Mouse (Mus musculus) limb, embryonic 15.5 days (tissue): Measurements from ENCODE around the gene Ezh1. TPM values are rescaled to one million over a fixed set of nuclear protein-coding genes. Genes with fewer than 3 reads are reported as not detected.
A peak's percentile ranks its signal among the peaks of the same experiment; 100 is the strongest.

Experiments
- ATAC-seq: fragments of 200-750 bp; cut with Nextera tagmentation; 2 replicates; pipeline ENCODE4 v1.8.0; 2017; ENCODE audit warnings: low read depth, moderate TSS enrichment; ENCODE audit not compliant: insufficient number of reproducible peaks, low FRiP score, low TSS enrichment
- H3K27ac ChIP-seq: fragments of 300-500 bp; sonication (generic); 2 replicates; pipeline ENCODE4 v1.5.1; 2015; ENCODE audit warnings: moderate library complexity, mild to moderate bottlenecking, inconsistent platforms
- H3K27me3 ChIP-seq: fragments of 300-500 bp; sonication (generic); 2 replicates; pipeline ENCODE4 v1.6.1; 2015; ENCODE audit warnings: inconsistent platforms
- H3K36me3 ChIP-seq: fragments of 300-500 bp; sonication (generic); 2 replicates; pipeline ENCODE4 v1.6.1; 2015; ENCODE audit warnings: inconsistent platforms
- H3K4me1 ChIP-seq: fragments of 300-500 bp; sonication (generic); 2 replicates; pipeline ENCODE4 v1.6.1; 2015; ENCODE audit warnings: inconsistent platforms
- H3K4me2 ChIP-seq: fragments of 300-500 bp; sonication (generic); 2 replicates; pipeline ENCODE4 v1.6.1; 2015; ENCODE audit warnings: mild to moderate bottlenecking, inconsistent platforms
- H3K4me3 ChIP-seq: fragments of 300-500 bp; sonication (generic); 2 replicates; pipeline ENCODE4 v1.5.1; 2015; ENCODE audit warnings: mild to moderate bottlenecking, inconsistent platforms
- H3K9ac ChIP-seq: fragments of 300-500 bp; sonication (generic); 2 replicates; pipeline ENCODE4 v1.6.1; 2015; ENCODE audit warnings: inconsistent platforms
- H3K9me3 ChIP-seq: fragments of 300-500 bp; sonication (generic); 2 replicates; pipeline ENCODE4 v1.6.1; 2016; ENCODE audit warnings: inconsistent platforms
- WGBS: fragments of 180-500 bp; shearing (Covaris S2); methylation state at CpG from one replicate; pipeline ENCODE4 v1.1.7; 2015; 5-methylcytosine and 5-hydroxymethylcytosine counted together
- polyA plus RNA-seq: library from polyadenylated mRNA; unstranded; fragments of >200 nt; fragmentation: Nextera tagmentation; extraction: Ambion mirVana; gene quantifications from 2 replicates; pipeline ENCODE4 v1.2.1, GENCODE M21; 2015

Ezh1 gene
- polyA plus RNA-seq, 1 experiment from 2014 or later, result 15.6 TPM

DNA sequence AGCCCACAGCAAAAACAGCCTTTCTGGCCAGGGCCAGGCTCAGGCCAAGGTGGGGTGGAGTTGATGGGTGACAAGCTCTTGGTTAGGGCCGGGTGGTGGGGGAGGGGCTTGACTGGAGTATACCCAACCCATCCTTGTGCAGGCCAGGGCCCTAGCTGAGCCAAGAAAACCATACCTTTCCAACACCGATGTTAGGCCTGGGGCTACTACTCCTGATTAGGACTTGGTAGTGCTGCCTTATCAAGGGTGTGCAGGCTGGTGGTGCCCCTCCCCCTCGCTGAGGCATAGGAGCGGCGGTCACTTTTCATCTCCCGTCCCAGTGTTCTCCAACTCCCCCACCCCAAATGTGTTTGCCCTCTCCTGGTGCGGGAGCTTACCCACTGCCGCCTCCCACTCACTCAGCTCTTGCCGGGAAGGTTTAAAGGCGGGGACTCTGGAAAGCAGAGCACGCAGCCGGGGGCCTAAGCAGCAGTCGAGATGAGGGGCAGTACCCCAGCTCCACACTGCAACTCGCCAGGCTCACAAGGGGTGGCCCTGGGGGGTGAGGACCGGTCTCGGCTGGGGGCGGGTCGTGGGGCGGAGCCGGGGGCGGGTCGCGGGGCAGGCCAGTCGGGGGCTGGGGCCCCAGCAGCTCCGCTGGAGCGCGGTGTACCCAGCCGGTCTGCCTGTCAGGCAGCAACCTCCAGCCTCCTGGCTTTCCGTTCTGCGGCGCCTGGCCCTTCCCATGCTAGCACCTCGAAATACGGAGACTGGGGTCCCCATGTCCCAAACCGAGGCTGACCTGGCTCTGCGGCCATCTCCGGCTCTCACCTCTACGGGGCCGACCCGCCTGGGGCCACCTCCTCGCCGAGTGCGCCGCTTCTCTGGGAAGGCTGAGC, 33.9 kb upstream of the Ezh1 start, which contains the start of gene Wnk4:
Gene Wnk4, plus strand, starts transcription at position 620 of the 878 bp plus-strand sequence.
- Histone ChIP-seq H3K4me3 (peak within 1 kb of the TSS; percentile 58), H3K9ac (peak within 1 kb of the TSS; percentile 61), H3K36me3 (peaks cover 19% of the 10 kb centered on the region; the same call in 1 of the 2 replicates), H3K27ac (peak within 1 kb of the TSS; percentile 77), H3K4me2 (peak within 1 kb of the TSS; percentile 97), H3K9me3 (no peaks in the 10 kb centered on the region), H3K4me1 (peaks cover 58% of the 10 kb centered on the region), H3K27me3 (peaks cover 31% of the 10 kb centered on the region)
- peak; percentile 79 for ATAC-seq
- 0% methylated on average over 43 of the region's 43 CpGs for WGBS

DNA sequence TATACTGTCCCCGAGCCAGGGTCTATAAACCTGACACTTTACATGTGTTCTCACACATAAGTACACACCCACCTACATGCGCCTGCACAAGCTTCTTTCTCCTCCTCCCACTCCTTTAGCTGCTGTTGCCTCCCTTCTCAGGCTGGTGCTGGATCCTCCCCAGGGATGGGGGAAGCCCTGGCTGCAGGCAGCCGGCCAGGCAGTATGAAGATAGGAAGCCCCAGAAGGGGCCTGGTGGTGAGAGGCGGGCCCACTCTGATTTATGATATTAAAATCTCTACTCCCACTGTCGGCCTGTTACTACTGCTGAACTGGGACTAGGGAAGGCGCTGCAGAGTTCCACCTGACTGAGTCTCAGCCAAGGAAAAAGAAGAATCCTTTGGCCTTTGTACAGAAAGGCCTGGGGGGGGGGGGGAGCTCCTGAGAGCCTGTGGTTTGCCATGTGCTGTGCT, 33.0 kb upstream of the Ezh1 start:
- ATAC-seq, result 0 out of 2 replicates have a peak, but pooled peaks have one; percentile 0
- H3K9ac ChIP-seq, result no peak overlapping the region
- H3K36me3 ChIP-seq, result peaks cover 19% of the 10 kb centered on the region; the same call in 1 of the 2 replicates
- 16% methylated on average over 6 of the region's 6 CpGs for WGBS
- H3K4me2 ChIP-seq, result peak overlapping the region; percentile 97
- peaks cover 25% of the 10 kb centered on the region for H3K27me3 ChIP-seq
- H3K27ac ChIP-seq, result peak overlapping the region; percentile 77
- H3K4me1 ChIP-seq, result peaks cover 58% of the 10 kb centered on the region
- peak overlapping the region; percentile 58; the same call in 1 of the 2 replicates for H3K4me3 ChIP-seq
- H3K9me3 ChIP-seq, result no peaks in the 10 kb centered on the region

DNA sequence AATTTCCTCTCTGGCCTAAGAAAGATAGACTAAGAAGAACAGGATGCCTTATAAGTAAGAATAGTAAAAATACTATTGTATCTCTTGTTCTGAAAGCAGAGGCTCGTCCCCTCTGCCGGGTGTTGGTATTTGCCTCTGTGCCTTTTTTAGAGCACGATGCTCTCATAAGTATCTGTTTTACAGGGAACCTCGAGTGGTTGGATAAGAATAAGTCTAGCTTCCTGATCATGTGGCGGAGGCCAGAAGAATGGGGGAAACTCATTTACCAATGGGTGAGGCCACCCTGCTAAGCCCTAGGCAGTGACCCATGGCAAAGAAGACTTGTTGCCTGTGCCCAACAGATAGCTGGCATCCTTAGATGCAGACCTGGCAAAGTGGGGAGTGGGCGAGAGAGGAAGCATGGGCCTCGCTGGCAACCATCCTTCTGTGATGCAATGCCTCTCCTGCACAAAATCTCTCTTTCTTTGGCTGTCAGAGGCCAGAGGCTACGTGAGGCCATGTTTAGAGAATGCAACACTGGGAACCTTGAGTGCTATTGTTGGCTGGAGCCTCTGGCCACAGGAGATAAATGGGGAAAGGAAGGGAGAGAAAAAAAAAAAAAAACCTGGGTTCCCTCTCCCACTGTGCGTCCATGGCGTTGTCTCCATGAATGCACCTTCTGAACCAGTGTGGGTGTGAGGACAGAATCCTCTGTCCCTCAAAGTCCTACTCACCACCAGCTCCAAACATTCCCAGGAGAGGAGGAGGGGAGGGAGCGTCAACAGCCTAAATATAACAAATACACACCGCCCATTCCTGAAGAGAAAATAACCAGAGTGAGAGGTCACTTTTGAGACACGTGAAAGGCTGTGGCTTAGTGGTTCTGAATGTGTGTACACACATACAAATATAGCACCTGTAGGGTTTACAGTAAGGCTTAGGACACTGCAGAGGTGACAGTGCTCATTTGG, 29.8 kb upstream of the Ezh1 start:
- peaks cover 43% of the 10 kb centered on the region for H3K4me1 ChIP-seq
- H3K4me3 ChIP-seq, result no peak overlapping the region
- 90% methylated on average over 13 of the region's 13 CpGs for WGBS
- peaks cover 19% of the 10 kb centered on the region; the same call in 1 of the 2 replicates for H3K36me3 ChIP-seq
- H3K27ac ChIP-seq, result no peak overlapping the region
- H3K4me2 ChIP-seq, result no peak overlapping the region
- H3K27me3 ChIP-seq, result no peaks in the 10 kb centered on the region
- H3K9me3 ChIP-seq, result no peaks in the 10 kb centered on the region
- H3K9ac ChIP-seq, result no peak overlapping the region
- ATAC-seq, result no peak

DNA sequence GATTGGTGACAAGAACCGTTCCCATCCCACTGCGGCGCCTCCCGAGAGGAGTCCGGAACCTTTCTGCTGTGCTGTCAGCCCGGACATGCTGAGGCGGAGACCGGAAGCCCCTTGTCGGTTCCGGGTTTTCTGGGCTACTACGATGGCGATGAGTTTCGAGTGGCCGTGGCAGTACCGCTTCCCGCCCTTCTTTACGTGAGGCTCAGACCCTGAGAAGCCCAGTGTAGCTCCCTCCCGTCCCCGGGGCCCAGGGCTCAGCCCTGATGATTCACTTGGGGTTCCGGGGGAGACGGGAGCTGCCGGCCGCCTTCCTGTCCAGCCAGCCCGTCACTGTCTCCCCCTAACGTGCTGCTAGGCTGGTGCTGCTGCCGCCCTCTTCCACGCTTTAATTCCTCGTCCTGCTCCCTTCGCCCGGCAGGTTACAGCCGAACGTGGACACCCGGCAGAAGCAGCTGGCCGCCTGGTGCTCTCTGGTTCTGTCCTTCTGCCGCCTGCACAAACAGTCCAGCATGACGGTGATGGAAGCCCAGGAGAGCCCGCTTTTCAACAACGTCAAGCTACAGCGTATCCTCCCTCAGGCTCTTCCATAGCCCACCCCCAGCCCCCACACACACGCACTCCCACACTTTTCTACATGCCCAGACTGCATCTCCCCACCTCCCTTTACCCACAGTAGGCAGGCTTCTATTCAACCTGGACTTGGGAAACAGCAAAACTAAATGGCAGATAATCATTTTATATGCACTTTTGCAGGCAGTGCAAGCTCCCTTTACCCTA, 27.5 kb upstream of the Ezh1 start, which contains the start of gene Vps25:
Gene Vps25, plus strand, starts transcription at position 95 of the 777 bp plus-strand sequence.
- peak within 1 kb of the TSS; percentile 85 for H3K4me2 ChIP-seq
- peaks cover 20% of the 10 kb centered on the region for H3K4me1 ChIP-seq
- ATAC-seq, result peak; percentile 66
- H3K36me3 ChIP-seq, result peaks cover 18% of the 10 kb centered on the region; the same call in 1 of the 2 replicates
- H3K9ac ChIP-seq, result peak within 1 kb of the TSS; percentile 65
- H3K27me3 ChIP-seq, result no peaks in the 10 kb centered on the region
- peak within 1 kb of the TSS; percentile 68 for H3K4me3 ChIP-seq
- WGBS, result under 1% methylated on average over 40 of the region's 40 CpGs
- H3K27ac ChIP-seq, result peak within 1 kb of the TSS; percentile 92
- H3K9me3 ChIP-seq, result no peaks in the 10 kb centered on the region

DNA sequence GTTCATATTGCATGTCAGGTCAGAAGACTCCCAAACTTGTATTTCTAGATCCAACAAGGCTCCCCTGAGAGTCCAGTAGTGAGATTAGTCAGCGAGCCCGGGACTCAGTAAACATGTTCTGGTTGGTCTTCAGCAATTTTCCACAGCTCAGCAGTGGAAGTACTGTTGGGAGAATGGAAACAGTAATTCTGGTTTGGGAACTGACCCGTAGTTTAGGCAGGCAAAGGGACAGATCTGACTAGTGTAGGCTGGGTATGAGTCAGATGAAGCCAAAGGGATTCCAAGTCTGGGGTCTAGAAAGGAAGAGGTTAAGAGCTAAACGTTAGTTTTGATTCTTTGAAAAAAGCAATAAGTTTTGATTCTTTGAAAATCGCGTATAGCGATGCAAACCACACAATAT, 26.7 kb upstream of the Ezh1 start:
- Histone ChIP-seq H3K9ac (peak overlapping the region; percentile 15), H3K4me3 (peak overlapping the region; percentile 68), H3K27me3 (peaks cover under 1% of the 10 kb centered on the region; the same call in 1 of the 2 replicates), H3K4me2 (peak overlapping the region; percentile 85), H3K36me3 (peaks cover 11% of the 10 kb centered on the region; the same call in 1 of the 2 replicates), H3K4me1 (peaks cover 18% of the 10 kb centered on the region), H3K27ac (peak overlapping the region; percentile 92), H3K9me3 (no peaks in the 10 kb centered on the region)
- WGBS, result 7% methylated on average over 7 of the region's 7 CpGs
- no peak for ATAC-seq

DNA sequence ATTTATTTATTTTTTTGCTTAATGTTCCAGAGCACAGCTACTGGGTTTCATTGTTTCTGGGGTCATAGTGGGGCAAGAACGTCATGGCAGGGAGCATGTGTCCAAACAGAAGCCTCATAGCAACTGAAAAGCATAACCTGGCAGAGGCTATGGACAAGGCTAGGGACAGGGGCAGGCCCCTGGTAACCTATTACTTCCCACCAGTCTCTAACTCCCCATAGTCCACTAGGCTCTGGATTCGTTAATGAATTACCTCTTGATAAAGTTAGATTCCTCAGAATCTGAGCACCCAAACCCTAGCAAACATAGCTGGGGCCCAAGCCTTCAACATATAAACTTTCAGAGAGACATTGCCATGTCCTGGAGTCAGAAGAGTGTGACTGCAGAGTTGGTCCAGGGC, 24.8 kb upstream of the Ezh1 start:
- Histone ChIP-seq H3K27me3 (peaks cover 9% of the 10 kb centered on the region), H3K4me2 (no peak overlapping the region), H3K4me3 (no peak overlapping the region), H3K9me3 (no peaks in the 10 kb centered on the region), H3K9ac (no peak overlapping the region), H3K36me3 (peaks cover 3% of the 10 kb centered on the region; the same call in 1 of the 2 replicates), H3K4me1 (peaks cover 33% of the 10 kb centered on the region), H3K27ac (no peak overlapping the region)
- 74% methylated on average over 2 of the region's 2 CpGs for WGBS
- ATAC-seq, result no peak

DNA sequence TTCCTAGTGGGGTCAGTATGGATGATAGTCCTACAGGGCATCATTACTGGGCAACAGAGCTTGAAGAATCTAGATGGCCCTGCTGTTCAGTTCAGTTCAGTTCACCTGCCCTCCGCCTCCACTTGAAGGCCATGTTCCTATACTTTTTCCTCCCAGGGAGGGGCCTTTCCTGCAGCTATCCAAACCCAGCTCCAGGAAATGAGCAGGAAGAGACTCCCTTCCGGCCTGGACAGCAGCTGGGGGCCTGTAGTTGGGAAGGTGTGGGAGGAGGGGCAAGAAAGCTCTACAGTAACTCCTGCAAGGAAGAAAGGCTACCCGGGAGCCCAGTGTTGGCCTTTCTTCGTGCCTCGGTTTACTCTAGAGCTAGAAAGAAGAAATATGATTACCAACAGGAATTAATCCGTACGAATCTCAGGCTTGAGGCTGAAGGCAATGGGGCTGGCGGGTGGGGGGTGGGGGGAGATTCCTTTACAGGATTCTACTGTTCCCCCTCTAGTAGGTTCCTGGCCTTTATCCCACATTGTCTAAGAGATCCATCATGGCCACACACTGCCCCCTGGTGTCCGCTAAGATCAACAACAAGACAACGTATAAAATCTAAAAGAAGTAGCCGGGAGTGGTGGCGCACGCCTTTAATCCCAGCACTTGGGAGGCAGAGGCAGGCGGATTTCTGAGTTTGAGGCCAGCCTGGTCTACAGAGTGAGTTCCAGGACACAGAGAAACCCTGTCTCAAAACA, 22.2 kb upstream of the Ezh1 start:
- WGBS, result 25% methylated on average over 14 of the region's 14 CpGs
- Histone ChIP-seq H3K9ac (no peak overlapping the region), H3K4me2 (no peak overlapping the region), H3K9me3 (no peaks in the 10 kb centered on the region), H3K4me1 (peaks cover 36% of the 10 kb centered on the region), H3K27me3 (peaks cover 12% of the 10 kb centered on the region), H3K27ac (no peak overlapping the region), H3K4me3 (no peak overlapping the region), H3K36me3 (no peaks in the 10 kb centered on the region)
- ATAC-seq, result no peak

DNA sequence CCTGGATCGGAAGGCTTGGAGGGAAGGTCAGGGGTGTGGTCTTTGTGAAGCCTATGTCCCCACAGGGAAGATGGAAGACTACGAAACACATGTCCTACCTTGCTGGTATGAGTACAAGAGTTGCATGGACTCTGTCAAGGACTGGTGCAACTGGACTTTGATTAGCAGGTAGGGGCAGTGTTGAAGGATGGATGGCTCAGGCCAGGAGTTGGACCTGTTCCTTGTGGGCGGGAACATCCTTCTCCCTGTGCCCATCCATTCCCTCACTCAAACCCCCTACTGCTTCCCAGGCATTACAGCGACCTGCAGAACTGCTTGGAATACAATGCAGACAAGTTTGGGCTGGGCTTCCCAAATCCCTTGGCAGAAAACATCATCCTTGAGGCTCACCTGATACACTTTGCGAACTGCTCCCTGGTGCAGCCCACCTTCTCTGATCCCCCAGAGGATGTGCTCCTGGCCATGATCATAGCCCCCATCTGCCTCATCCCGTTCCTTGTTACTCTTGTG, 21.3 kb upstream of the Ezh1 start:
- Histone ChIP-seq H3K4me1 (peaks cover 33% of the 10 kb centered on the region), H3K27me3 (peaks cover 12% of the 10 kb centered on the region), H3K4me3 (peak overlapping the region; percentile 64; the same call in 1 of the 2 replicates), H3K36me3 (no peaks in the 10 kb centered on the region), H3K9ac (no peak overlapping the region), H3K4me2 (peak overlapping the region; percentile 96; the same call in 1 of the 2 replicates), H3K27ac (no peak overlapping the region), H3K9me3 (no peaks in the 10 kb centered on the region)
- 79% methylated on average over 6 of the region's 6 CpGs for WGBS
- ATAC-seq, result no peak

DNA sequence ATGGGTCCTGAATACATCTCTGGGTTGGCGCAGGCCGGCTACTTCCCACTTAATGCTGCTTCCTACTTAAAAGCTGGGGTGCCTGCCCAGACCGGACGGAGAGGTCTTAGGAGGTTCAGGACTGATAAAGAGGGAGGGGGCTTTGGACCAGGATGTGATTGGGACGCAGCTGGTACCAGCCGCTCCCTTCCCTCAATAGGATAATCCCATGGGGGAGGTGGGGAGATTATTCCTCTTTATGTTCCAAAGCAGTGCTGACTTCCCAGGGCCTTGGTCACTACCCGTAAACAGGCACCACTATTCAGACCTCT, 20.4 kb upstream of the Ezh1 start:
- no peaks in the 10 kb centered on the region for H3K36me3 ChIP-seq
- no peaks in the 10 kb centered on the region for H3K9me3 ChIP-seq
- peak overlapping the region; percentile 67 for H3K9ac ChIP-seq
- ATAC-seq, result no peak; the same call in 1 of the 2 replicates
- peak overlapping the region; percentile 96 for H3K4me2 ChIP-seq
- H3K27me3 ChIP-seq, result peaks cover 12% of the 10 kb centered on the region
- H3K4me3 ChIP-seq, result peak overlapping the region; percentile 64
- H3K4me1 ChIP-seq, result peaks cover 33% of the 10 kb centered on the region
- H3K27ac ChIP-seq, result 0 out of 2 replicates have a peak overlapping the region, but pooled peaks have one; percentile 82
- 6% methylated on average over 7 of the region's 7 CpGs for WGBS
